Mouse (Mus musculus) telencephalon, adult 2 months (tissue): ENCODE measurements around the gene Sh3pxd2a.

ENCODE experiments used
- DNase-seq: peaks from one replicate; pipeline ENCODE4 v3.0.0-alpha.2; 2011; ENCODE audit warnings: low read depth, low spot score

Sh3pxd2a gene

DNA sequence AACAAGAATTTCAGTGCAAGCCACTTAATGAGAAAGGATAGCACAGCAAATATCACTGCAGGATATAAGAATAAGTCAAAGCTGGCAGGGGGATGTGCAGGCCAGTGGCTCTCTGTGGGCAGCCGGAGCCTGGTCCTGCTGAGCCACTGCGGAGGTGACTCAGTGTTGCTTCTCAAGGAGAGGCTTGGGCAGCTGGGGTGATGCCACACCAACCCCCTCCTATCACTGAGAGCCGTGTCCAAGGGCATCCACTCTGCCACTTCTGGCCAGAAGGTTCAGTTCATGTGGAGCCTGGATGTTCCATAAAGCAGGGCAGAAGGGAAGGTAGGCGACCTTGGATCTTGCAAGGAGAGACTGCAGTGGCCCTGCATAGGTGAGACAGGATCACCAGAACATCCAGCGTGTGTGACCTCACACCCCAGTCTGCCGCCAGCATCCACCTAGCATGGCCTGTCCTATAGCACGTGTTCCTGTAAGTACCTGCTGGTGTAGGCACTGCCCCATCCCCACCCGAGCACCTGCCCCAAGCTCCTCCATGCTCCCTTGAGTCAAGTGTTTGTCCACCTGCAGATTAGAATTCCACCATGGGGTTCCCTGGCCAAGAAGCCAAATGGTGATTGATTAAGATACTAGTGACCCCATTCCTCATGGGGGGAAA lies 89.2 kb downstream of the Sh3pxd2a start:
- DNase-seq, result no peak

DNA sequence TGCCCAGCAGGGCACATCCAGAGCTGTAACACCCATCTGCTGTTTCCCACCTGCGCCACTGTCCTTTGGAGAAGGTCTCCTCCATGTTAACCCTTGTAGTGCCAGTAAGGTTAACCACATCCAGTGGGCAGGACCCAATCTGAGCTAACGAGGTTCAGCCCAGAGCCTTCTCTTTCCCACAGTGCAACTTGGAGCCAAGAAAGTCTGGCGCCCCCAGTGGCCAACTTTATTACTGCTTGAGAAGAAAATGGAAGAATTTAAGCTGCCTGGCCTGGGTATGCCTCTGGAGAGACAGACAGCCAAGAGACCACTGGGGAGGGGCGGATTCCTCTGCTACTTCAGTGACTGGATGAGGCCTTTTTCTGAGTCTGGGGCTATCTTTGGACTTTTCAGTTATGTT lies 89.8 kb downstream of the Sh3pxd2a start:
- DNase-seq, result peak; percentile 12

DNA sequence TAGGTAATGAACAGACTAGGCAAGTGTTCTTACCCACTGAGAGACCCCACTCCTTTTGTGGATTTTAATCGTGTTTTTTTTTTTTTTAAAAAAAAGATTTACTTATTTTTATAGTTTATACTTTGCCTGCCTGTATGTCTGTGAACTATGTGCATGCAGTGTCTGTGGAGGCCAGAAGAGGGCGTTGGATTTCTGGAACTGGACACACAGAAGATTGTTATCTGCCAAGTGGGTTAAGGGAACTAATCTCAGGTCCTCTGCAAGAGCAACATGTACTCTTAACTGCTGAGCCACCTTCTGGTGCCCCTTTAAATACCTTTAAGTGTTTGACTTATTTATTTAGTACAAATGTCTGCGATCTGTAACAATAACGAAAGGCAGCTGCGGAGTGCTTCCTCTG lies 92.2 kb downstream of the Sh3pxd2a start:
- no peak for DNase-seq

DNA sequence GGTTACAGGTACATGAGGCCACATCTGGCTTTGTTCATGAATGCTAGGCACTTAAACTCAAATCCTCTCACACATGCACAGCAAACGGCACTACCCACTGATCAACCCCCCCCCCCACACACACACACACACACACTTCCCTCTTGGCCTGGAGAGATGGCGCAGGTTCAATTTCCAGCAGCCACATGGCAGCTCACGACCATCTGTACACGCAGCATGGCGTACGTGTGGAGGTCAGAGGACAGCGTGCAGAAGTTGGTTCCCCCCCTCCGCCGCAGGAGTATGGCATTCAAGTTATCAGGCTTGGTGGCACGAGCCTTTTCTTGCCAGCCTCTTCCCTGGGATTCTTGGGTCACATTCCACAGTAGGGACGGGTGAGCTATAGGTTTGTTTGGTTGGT lies 92.7 kb downstream of the Sh3pxd2a start:
- DNase-seq, result no peak

DNA sequence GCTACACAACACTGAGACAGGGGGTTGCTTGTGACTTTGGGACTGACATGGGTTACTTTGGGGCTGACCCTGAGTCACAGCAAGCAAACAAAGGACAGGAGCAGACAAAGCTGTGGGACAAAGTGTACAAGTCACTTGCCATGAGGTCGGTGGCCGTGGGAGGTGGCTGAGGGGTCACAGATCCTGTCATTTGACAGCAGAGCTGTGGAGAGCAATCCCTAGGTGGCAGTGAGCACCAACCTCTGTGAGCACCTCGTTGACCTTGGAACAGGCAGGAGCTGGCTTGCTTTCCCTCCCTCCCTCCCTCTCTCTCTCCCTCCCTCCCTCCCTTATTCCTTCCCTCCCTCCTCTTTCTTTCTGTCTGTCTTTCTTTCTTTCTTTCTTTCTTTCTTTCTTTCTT lies 95.2 kb downstream of the Sh3pxd2a start:
- DNase-seq, result no peak

DNA sequence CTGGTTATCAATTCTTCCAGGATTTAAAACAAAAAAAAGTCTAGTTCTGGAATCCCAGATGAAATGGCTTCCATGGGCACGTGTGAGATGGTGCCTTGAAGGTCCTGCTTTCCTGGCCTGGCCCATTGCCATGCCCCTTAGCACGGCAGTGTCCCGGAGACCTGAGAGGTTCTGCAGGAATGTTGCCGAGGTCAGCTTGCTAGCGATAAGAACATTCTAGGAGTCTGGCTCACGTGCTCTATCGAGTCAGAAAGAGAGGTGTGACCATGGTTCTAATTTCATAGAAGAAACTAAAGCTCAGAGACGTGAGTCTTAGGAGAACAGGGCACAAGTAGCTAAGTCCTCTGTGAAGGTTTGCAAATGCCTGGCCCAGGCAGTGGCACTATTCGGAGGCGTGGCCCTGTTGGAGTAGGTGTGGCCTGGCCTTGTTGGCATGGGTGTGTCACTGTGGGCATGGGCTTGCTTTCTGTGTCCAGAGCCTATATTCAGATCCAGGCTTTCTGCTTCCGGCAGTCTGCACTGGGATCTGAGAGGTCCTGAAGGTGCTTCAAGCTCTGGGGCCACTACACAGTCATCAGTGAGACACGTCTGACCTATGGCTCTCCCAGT lies 96.8 kb downstream of the Sh3pxd2a start:
- DNase-seq, result no peak

DNA sequence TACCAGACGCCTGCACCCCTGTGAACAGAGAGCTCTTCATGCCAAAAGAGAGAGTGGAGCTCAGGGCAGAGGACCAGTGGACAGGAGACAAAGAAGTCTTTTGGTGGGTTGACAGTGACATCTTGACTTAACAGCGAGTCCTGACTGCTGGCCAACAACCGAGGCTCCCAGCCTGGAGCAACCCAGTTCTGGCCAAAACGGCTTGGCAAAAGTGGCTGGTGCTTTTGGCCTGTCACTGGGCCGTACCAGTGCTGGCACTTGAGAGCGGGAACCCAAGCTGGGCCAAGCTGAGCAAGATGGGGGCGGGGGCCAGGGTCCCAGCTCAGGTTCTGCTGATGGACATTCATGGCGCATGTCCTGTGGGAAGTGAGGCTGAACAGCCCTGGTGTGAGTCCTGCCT lies 97.6 kb downstream of the Sh3pxd2a start:
- no peak for DNase-seq

GRCm38 (mm10) chr19:47363086-47363668 lies 101.0 kb downstream of the Sh3pxd2a start:
- DNase-seq, result no peak

- DNase-seq, result no peak
Observed at GRCm38 (mm10) chr19:47360921-47361320, 103.3 kb downstream of the Sh3pxd2a start.

- no peak for DNase-seq
Observed at GRCm38 (mm10) chr19:47360017-47360416, 104.2 kb downstream of the Sh3pxd2a start.

- no peak for DNase-seq
Observed at GRCm38 (mm10) chr19:47359166-47359931, 104.9 kb downstream of the Sh3pxd2a start.

DNA sequence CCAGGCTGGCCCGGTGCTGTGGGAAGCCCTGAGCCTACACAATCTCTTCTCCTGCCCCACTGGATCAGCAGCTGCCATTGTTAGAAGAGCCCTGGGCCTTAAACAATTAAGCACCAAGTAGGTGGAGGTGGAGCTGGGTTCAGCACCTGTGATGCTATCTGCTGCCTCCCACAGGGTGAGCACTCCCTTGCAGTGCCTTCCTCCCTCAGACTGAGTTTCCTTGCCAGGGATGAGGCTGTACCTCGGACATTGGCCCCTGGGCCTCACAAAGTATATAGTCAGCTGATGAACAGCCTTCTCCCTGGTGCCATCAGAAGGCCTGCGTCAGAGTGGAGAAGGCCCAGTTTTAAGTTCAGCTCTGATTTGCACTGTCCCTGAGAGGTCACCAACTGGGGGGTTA lies 106.9 kb downstream of the Sh3pxd2a start:
- DNase-seq, result no peak

DNA sequence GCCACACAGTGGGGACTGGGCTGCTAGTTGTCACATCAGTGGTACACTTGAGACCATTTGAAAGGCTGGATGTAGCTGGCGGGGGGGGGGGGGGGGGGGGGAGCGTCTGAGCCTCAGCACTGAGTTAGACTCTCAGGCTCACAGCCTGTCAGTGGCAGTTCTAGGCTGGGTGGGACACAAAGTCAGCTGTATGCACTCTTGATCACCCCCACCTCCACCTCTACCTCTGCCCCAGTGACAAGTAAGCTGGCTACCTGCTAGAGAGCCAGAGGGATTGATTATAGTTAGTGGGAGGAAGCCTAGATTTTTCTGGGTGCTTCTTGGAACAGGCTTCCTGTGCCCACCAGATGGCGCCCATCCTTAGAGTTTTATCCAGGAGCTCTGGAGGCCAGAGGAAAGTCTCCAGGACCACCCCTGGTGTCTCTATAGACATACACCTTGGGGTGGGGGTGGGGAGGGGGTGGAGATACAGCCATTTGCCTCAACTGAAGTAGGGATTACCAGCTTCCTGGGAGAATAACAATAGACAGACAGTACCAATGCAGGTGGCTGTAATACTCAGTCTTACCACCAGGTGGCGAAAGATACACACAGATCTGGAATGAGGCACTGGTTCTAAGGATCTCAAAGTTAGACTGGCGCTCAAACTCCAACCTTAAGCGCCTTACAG lies 107.9 kb downstream of the Sh3pxd2a start:
- no peak for DNase-seq

GRCm38 (mm10) chr19:47354456-47354855 lies 109.7 kb downstream of the Sh3pxd2a start:
- DNase-seq, result no peak

- DNase-seq, result no peak
Observed at GRCm38 (mm10) chr19:47349043-47349442, 115.2 kb downstream of the Sh3pxd2a start.

GRCm38 (mm10) chr19:47348395-47349016 lies 115.7 kb downstream of the Sh3pxd2a start:
- DNase-seq, result no peak

- DNase-seq, result no peak
Observed at GRCm38 (mm10) chr19:47347021-47347643, 117.1 kb downstream of the Sh3pxd2a start.

DNA sequence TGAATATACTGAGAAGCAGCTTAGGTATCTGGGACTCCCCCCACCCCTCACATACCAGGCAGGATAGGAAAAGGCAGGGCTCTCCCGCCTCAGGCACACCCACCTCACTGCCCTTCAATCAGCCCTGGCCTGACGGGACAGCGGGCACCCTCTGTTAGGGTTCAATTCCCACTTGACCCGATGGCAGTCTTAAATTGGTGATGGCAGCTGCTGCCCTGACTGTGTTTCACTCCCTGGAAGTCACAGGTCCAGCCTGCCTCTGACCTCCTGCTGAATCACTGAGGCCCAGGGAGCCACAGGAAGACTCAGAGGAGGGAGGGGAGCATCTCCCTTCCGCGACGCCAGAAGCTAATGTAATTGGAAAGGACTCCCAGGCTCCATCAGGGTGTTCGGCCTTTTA lies 117.6 kb downstream of the Sh3pxd2a start:
- DNase-seq, result no peak

DNA sequence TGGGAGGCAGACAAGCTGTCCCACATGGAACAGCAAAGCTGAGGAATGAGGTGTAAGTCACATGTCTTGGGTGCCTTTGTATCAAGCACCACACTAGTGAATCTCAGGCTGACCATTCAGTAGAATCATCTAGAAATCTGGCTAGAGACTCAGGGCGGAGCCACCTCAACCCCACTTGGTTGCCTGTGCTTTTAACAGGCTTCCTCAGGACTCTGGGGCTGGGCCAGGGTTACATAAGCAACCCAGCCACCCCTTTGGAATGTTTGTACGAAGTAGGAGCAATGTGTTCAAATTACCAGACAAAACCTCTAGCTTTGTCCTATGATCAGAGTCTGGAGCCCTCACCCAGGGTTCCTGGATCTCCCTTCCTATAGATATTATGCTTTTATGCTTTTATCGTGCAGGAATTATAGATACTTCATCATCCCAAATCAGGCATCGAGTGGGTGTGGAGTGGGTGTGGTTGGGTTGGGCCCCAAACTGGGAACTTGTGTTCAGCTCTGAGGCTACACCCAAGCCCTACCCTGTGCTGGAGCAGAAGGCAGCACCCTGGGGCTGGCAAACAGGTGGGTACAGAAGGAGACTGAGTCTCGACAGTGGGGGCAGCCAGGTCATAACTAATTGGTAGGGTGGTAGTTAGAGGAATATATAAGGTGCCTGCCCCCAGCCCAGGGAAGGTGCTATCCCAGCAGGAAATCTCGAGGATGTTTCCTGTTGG lies 118.2 kb downstream of the Sh3pxd2a start:
- DNase-seq, result no peak

DNA sequence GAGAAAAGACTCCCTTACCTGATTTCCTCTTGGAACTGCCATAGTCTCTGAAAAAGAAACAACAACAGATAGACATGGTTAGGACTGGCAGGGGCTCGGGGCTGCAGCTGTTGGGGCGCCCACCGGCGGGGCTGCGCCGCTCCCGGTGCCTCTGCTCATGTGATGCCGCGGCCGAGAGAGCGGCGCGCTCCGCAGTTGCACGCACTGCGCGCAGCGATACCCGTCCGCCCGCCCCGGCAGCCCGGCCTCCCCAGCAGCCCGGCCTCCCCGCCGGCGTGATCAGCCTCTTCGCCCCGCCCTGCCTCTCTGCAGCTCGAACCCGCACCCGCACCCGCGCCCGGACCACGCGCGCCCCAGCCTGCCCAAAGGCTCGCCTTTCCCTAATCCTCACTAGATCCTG lies 120.8 kb downstream of the Sh3pxd2a start:
- no peak for DNase-seq
